Mouse (Mus musculus) bone marrow macrophage, adult 2 months (primary cell): ENCODE measurements around the gene Gm4297. TPM values are rescaled to one million over a fixed set of nuclear protein-coding genes. Genes with fewer than 3 reads are reported as not detected.
"Not testable (repeated sequence)": the region's sequence is repeated elsewhere in the genome, so short reads cannot be mapped to it uniquely, and the experiment has no call there.

Experiments used
- H3K27ac ChIP-seq: 2 replicates; pipeline ENCODE4 v1.5.1; 2012; ENCODE audit warnings: low read depth, low read length; ENCODE audit not compliant: insufficient read depth
- H3K4me1 ChIP-seq: 2 replicates; pipeline ENCODE4 v1.6.1; 2012; ENCODE audit warnings: low read length; ENCODE audit not compliant: control insufficient read depth, insufficient read depth
- H3K4me3 ChIP-seq: 2 replicates; pipeline ENCODE4 v1.5.1; 2012; ENCODE audit warnings: mild to moderate bottlenecking, low read length, moderate library complexity; ENCODE audit not compliant: insufficient read depth
- polyA plus RNA-seq: library from polyadenylated mRNA; stranded (reverse); fragments of >200 nt; gene quantifications from 2 replicates; pipeline ENCODE4 v1.2.4, GENCODE M21; 2012; ENCODE audit not compliant: missing spikeins, insufficient read depth, insufficient read length

Gm4297 gene
- not detected in 2 replicates for polyA plus RNA-seq

GRCm38 (mm10) chrX:24574795-24575194 lies at the start of gene Gm4297:
TSS of gene Gm4297 (minus strand) at chrX:24574895.
- not testable (repeated sequence) for H3K4me3 ChIP-seq, H3K4me1 ChIP-seq, H3K27ac ChIP-seq

Other genes starting within 250 kb of the Gm4297 start
- gene Gm5934, start 74.1 kb downstream of the Gm4297 start, polyA plus RNA-seq = not detected in 2 replicates
- gene Gm5935, start 200.3 kb upstream of the Gm4297 start, polyA plus RNA-seq = not detected in 2 replicates